Mouse (Mus musculus): ENCODE data around the gene Rgl2. TPM values are rescaled to one million over a fixed set of nuclear protein-coding genes. Genes with fewer than 3 reads are reported as not detected.
"Not testable (repeated sequence)": the region's sequence is repeated elsewhere in the genome, so short reads cannot be mapped to it uniquely, and the experiment has no call there.

The Rgl2 gene
- total RNA-seq, 2 experiments from 2014 or later: 54.8 to 57.9 TPM

GRCm38 (mm10) chr17:33943454-33943853 is 14.1 kb downstream of the Rgl2 start:
- no peak for DNase-seq
- intact Hi-C loops (cut with DNase I): no loop called here

GRCm38 (mm10) chr17:33947430-33948089 is 18.2 kb downstream of the Rgl2 start:
- no peak for DNase-seq
- intact Hi-C loops (cut with DNase I): no loop called here

- no peak for DNase-seq
- intact Hi-C loops (cut with DNase I): no loop called here
Observed at GRCm38 (mm10) chr17:33948090-33948904, 19.0 kb downstream of the Rgl2 start.

- intact Hi-C loops (cut with DNase I): no loop called here
- no peak for DNase-seq
Observed at GRCm38 (mm10) chr17:33948905-33949537, 19.7 kb downstream of the Rgl2 start.

- intact Hi-C loops (cut with DNase I): no loop called here
- no peak for DNase-seq
Observed at GRCm38 (mm10) chr17:33950131-33950625, 20.8 kb downstream of the Rgl2 start.

GRCm38 (mm10) chr17:33951021-33951946 is 21.9 kb downstream of the Rgl2 start, which contains the start of gene B3galt4:
Gene B3galt4, minus strand, starts transcription at chr17:33951488.
- peak; percentile 77 to 84 for DNase-seq
- intact Hi-C loops (cut with DNase I): no loop called here

GRCm38 (mm10) chr17:33952015-33952414 is 22.7 kb downstream of the Rgl2 start:
- intact Hi-C loops (cut with DNase I); DNase-seq: not testable (repeated sequence)

GRCm38 (mm10) chr17:33952879-33953278 is 23.5 kb downstream of the Rgl2 start:
- intact Hi-C loops (cut with DNase I): no loop called here
- no peak for DNase-seq

- no peak for DNase-seq
- intact Hi-C loops (cut with DNase I): no loop called here
Observed at GRCm38 (mm10) chr17:33953310-33953709, 24.0 kb downstream of the Rgl2 start.

- DNase-seq: no peak
- intact Hi-C loops (cut with DNase I): no loop called here
Observed at GRCm38 (mm10) chr17:33953961-33954565, 24.7 kb downstream of the Rgl2 start.

- intact Hi-C loops (cut with DNase I): no loop called here
- DNase-seq: no peak
Observed at GRCm38 (mm10) chr17:33954646-33955554, 25.6 kb downstream of the Rgl2 start.

- intact Hi-C loops (cut with DNase I): no loop called here
- DNase-seq: peak; percentile 98
Observed at GRCm38 (mm10) chr17:33955555-33956214, 26.3 kb downstream of the Rgl2 start, which contains the start of the genes Vps52 and Rps18. Gene Vps52, plus strand, starts transcription at chr17:33955812. Gene Rps18, minus strand, starts transcription at chr17:33956001.

- intact Hi-C loops (cut with DNase I): no loop called here
- no peak for DNase-seq
Observed at GRCm38 (mm10) chr17:33956336-33956735, 27.0 kb downstream of the Rgl2 start.

- intact Hi-C loops (cut with DNase I): no loop called here
Observed at GRCm38 (mm10) chr17:33957493-33957892, 28.1 kb downstream of the Rgl2 start.

GRCm38 (mm10) chr17:33958451-33958850 is 29.1 kb downstream of the Rgl2 start:
- no peak for DNase-seq
- intact Hi-C loops (cut with DNase I): no loop called here

More at GRCm38 (mm10) chr17:33957493-33957892, 28.1 kb downstream of the Rgl2 start:
- DNase-seq: no peak

GRCm38 (mm10) chr17:33959135-33959534 is 29.8 kb downstream of the Rgl2 start:
- intact Hi-C loops (cut with DNase I): no loop called here
- no peak for DNase-seq

GRCm38 (mm10) chr17:33959948-33960347 is 30.6 kb downstream of the Rgl2 start:
- intact Hi-C loops (cut with DNase I): no loop called here
- DNase-seq: no peak

GRCm38 (mm10) chr17:33962876-33963275 is 33.5 kb downstream of the Rgl2 start:
- DNase-seq: no peak
- intact Hi-C loops (cut with DNase I): no loop called here

Data from heart, postnatal 10 days (tissue).